Mouse (Mus musculus): ENCODE data around the gene Cfb. TPM values are rescaled to one million over a fixed set of nuclear protein-coding genes. Genes with fewer than 3 reads are reported as not detected.
A peak's percentile ranks its signal among the peaks of the same experiment; 100 is the strongest.

The Cfb gene
- polyA plus RNA-seq, 1 experiment from 2014 or later, result 2.6 TPM

DNA sequence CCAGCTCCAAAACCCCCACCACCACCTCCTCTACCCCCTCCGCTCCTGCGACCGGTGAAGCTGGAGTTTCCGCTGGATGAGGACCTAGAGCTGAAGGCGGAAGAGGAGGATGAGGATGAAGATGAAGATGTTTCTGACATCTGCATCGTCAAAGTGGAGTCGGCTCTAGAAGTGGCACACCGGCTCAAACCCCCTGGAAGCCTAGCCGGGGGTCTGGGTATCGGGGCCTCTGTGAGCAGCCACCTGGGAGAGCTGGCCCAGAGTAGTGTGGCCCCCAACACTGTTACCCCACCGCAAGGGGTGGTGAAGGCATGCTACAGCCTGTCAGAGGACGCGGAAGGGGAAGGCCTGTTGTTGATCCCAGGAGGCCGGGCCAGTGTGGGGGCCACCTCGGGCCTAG is 33.4 kb upstream of the Cfb start:
- H3K9me3 ChIP-seq, result no peaks in the 10 kb centered on the region
- H3K27ac ChIP-seq, result peak overlapping the region; percentile 95
- no peak for ATAC-seq (replicated peaks)
- peak overlapping the region; percentile 81 for H3K4me3 ChIP-seq
- peaks cover 50% of the 10 kb centered on the region for H3K4me1 ChIP-seq
- WGBS, result 89% methylated on average over 15 of the region's 15 CpGs
- H3K9ac ChIP-seq, result peak overlapping the region; percentile 92
- peak overlapping the region; percentile 91 for H3K4me2 ChIP-seq
- H3K36me3 ChIP-seq (replicated peaks), result 0 out of 2 replicates have a peak, but pooled peaks cover 3% of the 10 kb centered on the region
- H3K27me3 ChIP-seq (replicated peaks), result no peaks in the 10 kb centered on the region

GRCm38 (mm10) chr17:34894801-34895530 is 32.6 kb upstream of the Cfb start:
- Histone ChIP-seq H3K27me3 (replicated peaks) (no peaks in the 10 kb centered on the region), H3K9ac (peak overlapping the region; percentile 92), H3K9me3 (no peaks in the 10 kb centered on the region), H3K4me3 (peak overlapping the region; percentile 81), H3K36me3 (replicated peaks) (0 out of 2 replicates have a peak, but pooled peaks cover 3% of the 10 kb centered on the region), H3K4me2 (peak overlapping the region; percentile 91), H3K4me1 (peaks cover 42% of the 10 kb centered on the region), H3K27ac (peak overlapping the region; percentile 95)
- peak; percentile 57 for ATAC-seq (replicated peaks)
- WGBS, result 4% methylated on average over 51 of the region's 51 CpGs

- Histone ChIP-seq H3K4me3 (peak overlapping the region; percentile 81), H3K27ac (peak overlapping the region; percentile 95), H3K9ac (peak overlapping the region; percentile 92), H3K4me2 (peak overlapping the region; percentile 91), H3K9me3 (no peaks in the 10 kb centered on the region), H3K27me3 (replicated peaks) (no peaks in the 10 kb centered on the region), H3K36me3 (replicated peaks) (0 out of 2 replicates have a peak, but pooled peaks cover 3% of the 10 kb centered on the region), H3K4me1 (peaks cover 34% of the 10 kb centered on the region)
- ATAC-seq (replicated peaks), result peak; percentile 89
- WGBS, result under 1% methylated on average over 23 of the region's 51 CpGs
Measured at GRCm38 (mm10) chr17:34894074-34894597, 31.8 kb upstream of the Cfb start.

DNA sequence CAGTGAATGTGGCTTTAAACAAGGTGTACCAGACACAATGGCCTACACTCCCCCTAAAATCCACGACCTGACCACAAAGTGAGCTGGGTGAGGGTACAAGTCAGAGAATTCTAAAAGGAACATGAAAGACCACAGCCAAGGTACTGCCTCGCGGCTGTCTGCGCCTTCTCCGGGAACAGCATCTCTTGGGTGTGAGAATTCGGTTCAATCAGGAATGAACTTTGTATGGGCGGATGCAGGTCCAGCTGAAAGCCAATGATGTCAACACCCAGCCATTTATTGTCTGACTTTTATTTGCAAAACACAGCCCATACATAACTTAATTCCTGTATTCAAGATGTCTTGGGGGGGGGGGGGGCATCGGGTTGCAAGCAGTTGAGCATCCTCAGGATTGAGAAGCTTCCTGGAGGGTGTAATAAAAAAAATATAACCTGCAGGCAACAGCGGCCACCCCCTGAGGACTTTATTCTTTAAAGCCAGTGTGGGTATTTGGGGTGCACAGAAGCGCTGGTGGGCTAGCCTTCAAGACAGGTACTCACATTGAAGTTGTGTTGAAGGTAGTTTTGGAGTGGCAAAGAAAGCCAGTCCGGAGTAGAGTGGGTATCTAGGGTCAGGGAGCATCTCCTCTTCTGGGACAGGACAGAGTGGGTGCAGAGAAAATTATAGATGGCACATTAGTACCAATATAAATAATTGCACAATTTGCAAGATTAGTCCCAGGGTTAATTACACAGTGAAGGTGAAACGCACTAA is 30.9 kb upstream of the Cfb start:
- H3K27me3 ChIP-seq (replicated peaks), result no peaks in the 10 kb centered on the region
- no peak for ATAC-seq (replicated peaks)
- peak overlapping the region; percentile 49 for H3K9ac ChIP-seq
- peak overlapping the region; percentile 95 for H3K27ac ChIP-seq
- H3K4me2 ChIP-seq, result peak overlapping the region; percentile 91
- peaks cover 34% of the 10 kb centered on the region for H3K4me1 ChIP-seq
- no peaks in the 10 kb centered on the region for H3K9me3 ChIP-seq
- 0 out of 2 replicates have a peak, but pooled peaks cover 3% of the 10 kb centered on the region for H3K36me3 ChIP-seq (replicated peaks)
- 75% methylated on average over 12 of the region's 12 CpGs for WGBS
- peak overlapping the region; percentile 81 for H3K4me3 ChIP-seq

DNA sequence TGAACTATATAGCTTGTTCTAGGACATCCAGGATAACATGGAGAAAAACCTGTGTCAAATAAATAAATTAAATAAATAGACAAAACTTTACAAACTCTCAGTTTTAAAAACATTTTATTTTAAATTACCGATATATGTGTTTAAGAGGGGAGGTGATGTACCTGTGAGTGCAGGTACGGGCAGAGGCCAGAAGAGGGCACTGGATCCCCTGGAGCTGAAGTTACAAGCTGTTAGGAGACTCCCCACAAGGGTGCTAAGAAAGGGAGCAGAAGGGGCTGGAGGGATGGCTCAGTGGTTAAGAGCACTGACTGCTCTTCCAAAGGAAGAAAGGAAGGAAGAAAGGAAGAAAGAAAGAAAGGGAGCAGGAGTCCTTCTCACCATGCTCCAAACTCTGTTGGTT is 29.1 kb upstream of the Cfb start:
- Histone ChIP-seq H3K27ac (no peak overlapping the region), H3K4me2 (no peak overlapping the region), H3K4me1 (peaks cover 19% of the 10 kb centered on the region), H3K9me3 (no peaks in the 10 kb centered on the region), H3K27me3 (replicated peaks) (no peaks in the 10 kb centered on the region), H3K36me3 (replicated peaks) (0 out of 2 replicates have a peak, but pooled peaks cover 2% of the 10 kb centered on the region), H3K9ac (no peak overlapping the region), H3K4me3 (no peak overlapping the region)
- WGBS, result 93% methylated on average over 2 of the region's 2 CpGs
- no peak for ATAC-seq (replicated peaks)

- H3K9me3 ChIP-seq, result no peaks in the 10 kb centered on the region
- H3K4me3 ChIP-seq, result no peak overlapping the region
- H3K27me3 ChIP-seq (replicated peaks), result no peaks in the 10 kb centered on the region
- no peak overlapping the region for H3K4me2 ChIP-seq
- H3K9ac ChIP-seq, result no peak overlapping the region
- H3K4me1 ChIP-seq, result peaks cover 8% of the 10 kb centered on the region
- 91% methylated on average over 12 of the region's 12 CpGs for WGBS
- no peak for ATAC-seq (replicated peaks)
- H3K36me3 ChIP-seq (replicated peaks), result no peaks in the 10 kb centered on the region
- H3K27ac ChIP-seq, result no peak overlapping the region
Measured at GRCm38 (mm10) chr17:34890074-34890743, 27.9 kb upstream of the Cfb start.

- WGBS, result 86% methylated on average over 5 of the region's 5 CpGs
- Histone ChIP-seq H3K27ac (no peak overlapping the region), H3K4me2 (no peak overlapping the region), H3K4me1 (no peaks in the 10 kb centered on the region), H3K4me3 (no peak overlapping the region), H3K27me3 (replicated peaks) (no peaks in the 10 kb centered on the region), H3K36me3 (replicated peaks) (no peaks in the 10 kb centered on the region), H3K9me3 (no peaks in the 10 kb centered on the region), H3K9ac (no peak overlapping the region)
- ATAC-seq (replicated peaks), result no peak
Measured at GRCm38 (mm10) chr17:34887942-34888341, 25.6 kb upstream of the Cfb start.

DNA sequence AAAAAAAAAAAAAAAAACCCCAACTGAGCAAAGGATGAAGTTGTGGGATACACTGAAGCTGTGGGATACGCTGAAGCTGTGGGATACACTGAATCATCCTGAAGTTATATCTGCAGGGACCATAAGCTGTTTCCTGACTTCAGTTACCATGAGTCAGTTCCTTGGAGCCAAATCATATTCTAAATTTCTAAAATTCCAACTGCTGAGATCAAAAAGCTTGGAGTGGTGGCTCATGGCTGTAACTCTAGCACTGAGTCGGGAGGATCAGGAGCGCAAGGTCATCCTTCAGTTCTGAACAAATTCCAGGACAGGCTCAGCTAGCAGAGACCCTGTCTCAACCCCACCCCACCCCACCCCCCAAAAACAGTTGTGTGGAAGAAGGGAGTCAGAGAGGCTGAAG is 23.3 kb upstream of the Cfb start:
- Histone ChIP-seq H3K27ac (no peak overlapping the region), H3K4me1 (no peaks in the 10 kb centered on the region), H3K4me3 (no peak overlapping the region), H3K4me2 (no peak overlapping the region), H3K9ac (no peak overlapping the region), H3K36me3 (replicated peaks) (no peaks in the 10 kb centered on the region), H3K27me3 (replicated peaks) (peaks cover 2% of the 10 kb centered on the region; the same call in 1 of the 2 replicates), H3K9me3 (no peaks in the 10 kb centered on the region)
- 91% methylated on average over 3 of the region's 3 CpGs for WGBS
- ATAC-seq (replicated peaks), result no peak

DNA sequence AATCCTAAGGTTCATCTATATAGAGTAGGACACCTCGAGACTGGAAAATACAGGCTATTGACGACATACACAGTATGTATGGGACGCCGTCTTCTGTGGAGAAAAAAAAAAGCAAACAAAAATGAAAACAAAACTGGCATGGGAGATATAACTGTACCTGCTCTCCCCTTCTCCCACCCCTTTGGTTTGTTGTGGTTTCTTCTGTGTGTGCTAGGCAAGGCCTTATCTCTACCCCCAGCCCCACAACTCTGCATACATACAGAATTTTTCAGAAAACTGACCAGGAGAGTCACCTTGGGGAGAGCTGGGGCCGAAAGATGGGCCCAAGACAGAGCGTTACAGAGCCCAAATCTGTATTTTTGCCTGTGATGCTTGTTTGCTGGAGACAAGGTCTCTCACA is 22.4 kb upstream of the Cfb start:
- Histone ChIP-seq H3K27ac (no peak overlapping the region), H3K27me3 (replicated peaks) (peaks cover 2% of the 10 kb centered on the region; the same call in 1 of the 2 replicates), H3K4me1 (no peaks in the 10 kb centered on the region), H3K9ac (no peak overlapping the region), H3K4me3 (no peak overlapping the region), H3K4me2 (no peak overlapping the region), H3K36me3 (replicated peaks) (no peaks in the 10 kb centered on the region), H3K9me3 (no peaks in the 10 kb centered on the region)
- no peak for ATAC-seq (replicated peaks)
- 91% methylated on average over 6 of the region's 6 CpGs for WGBS

DNA sequence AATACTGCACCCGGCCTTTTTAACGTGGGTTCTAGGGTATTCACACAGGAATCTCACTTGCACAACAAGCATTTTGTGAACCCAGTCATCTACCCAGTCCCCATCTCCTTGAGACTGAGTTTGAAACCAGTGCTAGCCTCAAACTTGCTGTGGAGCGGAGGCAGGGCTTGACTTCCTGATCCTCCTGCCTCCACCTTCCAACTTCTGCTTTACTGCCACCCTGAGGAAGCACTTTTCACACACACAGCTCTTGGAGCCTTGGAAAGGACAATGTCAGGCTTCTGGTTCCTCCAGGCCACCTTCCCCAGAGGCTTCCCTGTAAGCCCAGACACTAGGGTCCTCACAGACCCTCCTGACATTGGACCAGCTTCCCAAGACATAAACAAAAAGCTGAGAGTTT is 21.0 kb upstream of the Cfb start:
- Histone ChIP-seq H3K27ac (no peak overlapping the region), H3K4me3 (no peak overlapping the region), H3K27me3 (replicated peaks) (peaks cover 2% of the 10 kb centered on the region; the same call in 1 of the 2 replicates), H3K4me2 (no peak overlapping the region), H3K4me1 (no peaks in the 10 kb centered on the region), H3K9me3 (no peaks in the 10 kb centered on the region), H3K9ac (no peak overlapping the region), H3K36me3 (replicated peaks) (no peaks in the 10 kb centered on the region)
- 71% methylated on average over 3 of the region's 3 CpGs for WGBS
- no peak for ATAC-seq (replicated peaks)

- WGBS, result 8% methylated on average over 15 of the region's 15 CpGs
- Histone ChIP-seq H3K9ac (no peak within 1 kb of the TSS), H3K4me2 (no peak within 1 kb of the TSS), H3K27me3 (replicated peaks) (peaks cover 2% of the 10 kb centered on the region; the same call in 1 of the 2 replicates), H3K4me3 (no peak within 1 kb of the TSS), H3K36me3 (replicated peaks) (no peaks in the 10 kb centered on the region), H3K27ac (no peak within 1 kb of the TSS), H3K4me1 (no peaks in the 10 kb centered on the region), H3K9me3 (no peaks in the 10 kb centered on the region)
- no peak for ATAC-seq (replicated peaks)
Measured at GRCm38 (mm10) chr17:34881683-34882310, 19.5 kb upstream of the Cfb start, which contains the start of gene Gm20547. Gene Gm20547 (minus strand): TSS chr17:34882042.

Measured in midbrain, embryonic 15.5 days (tissue).